Mouse (Mus musculus) intestine, embryonic 15.5 days (tissue): ENCODE measurements at regions not wholly inside any gene's neighbourhood (a gene's known extent, or its start where the extent isn't known, plus 50 kb on each side); places are given as distances from the start of the nearest gene placed in this dataset.

Experiments
- ATAC-seq: fragments of 200-750 bp; cut with Nextera tagmentation; 2 replicates; pipeline ENCODE4 v1.8.0; 2017; ENCODE audit warnings: moderate TSS enrichment, moderate library complexity
- H3K27ac ChIP-seq: fragments of 300-500 bp; sonication (generic); 2 replicates; pipeline ENCODE4 v1.5.1; 2015; ENCODE audit warnings: mild to moderate bottlenecking, inconsistent platforms
- H3K27me3 ChIP-seq: fragments of 300-500 bp; sonication (generic); replicated peaks from 2 replicates; pipeline ENCODE4 v1.6.1; 2015; ENCODE audit warnings: inconsistent platforms
- H3K36me3 ChIP-seq: fragments of 300-500 bp; sonication (generic); 2 replicates; pipeline ENCODE4 v1.6.1; 2015; ENCODE audit warnings: inconsistent platforms
- H3K4me1 ChIP-seq: fragments of 300-500 bp; sonication (generic); replicated peaks from 2 replicates; pipeline ENCODE4 v1.6.1; 2015; ENCODE audit warnings: inconsistent platforms
- H3K4me2 ChIP-seq: fragments of 300-500 bp; sonication (generic); replicated peaks from 2 replicates; pipeline ENCODE4 v1.6.1; 2015; ENCODE audit warnings: mild to moderate bottlenecking, inconsistent platforms
- H3K4me3 ChIP-seq: fragments of 300-500 bp; sonication (generic); replicated peaks from 2 replicates; pipeline ENCODE4 v1.5.1; 2015; ENCODE audit warnings: inconsistent platforms
- H3K9ac ChIP-seq: fragments of 300-500 bp; sonication (generic); 2 replicates; pipeline ENCODE4 v1.6.1; 2015; ENCODE audit warnings: inconsistent platforms
- H3K9me3 ChIP-seq: fragments of 300-500 bp; sonication (generic); 2 replicates; pipeline ENCODE4 v1.6.1; 2016; ENCODE audit warnings: inconsistent platforms
- WGBS: fragments of 180-500 bp; shearing (Covaris S2); methylation state at CpG from one replicate; pipeline ENCODE4 v1.1.7; 2015; 5-methylcytosine and 5-hydroxymethylcytosine counted together

DNA sequence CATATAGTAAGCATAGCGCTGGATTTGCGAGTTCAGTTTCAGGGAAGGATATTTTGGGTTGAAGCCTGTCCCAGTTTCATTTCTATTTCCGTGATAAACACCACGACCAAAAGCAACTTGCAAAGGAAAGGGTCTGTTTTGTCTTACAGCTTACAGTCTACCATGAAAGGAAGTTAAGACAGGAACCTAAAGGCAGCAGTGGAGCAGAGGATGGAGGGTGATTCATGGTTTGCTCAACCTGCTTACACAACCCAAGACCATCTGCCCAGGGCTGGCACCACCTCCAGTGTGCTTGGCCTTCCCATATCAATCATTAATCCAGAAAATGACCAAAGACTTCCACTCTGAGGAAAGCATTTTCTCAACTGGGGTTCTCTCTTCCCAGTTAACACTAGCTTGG is 72.2 kb upstream of the Ccdc71l start:
- no peak overlapping the region for H3K9ac ChIP-seq
- peak overlapping the region; percentile 51; the same call in 1 of the 2 replicates for H3K27ac ChIP-seq
- no peaks in the 10 kb centered on the region for H3K27me3 ChIP-seq
- no peaks in the 10 kb centered on the region for H3K4me1 ChIP-seq
- H3K4me2 ChIP-seq = no peak overlapping the region
- WGBS = 77% methylated on average over 4 of the region's 4 CpGs
- no peak overlapping the region for H3K4me3 ChIP-seq
- no peaks in the 10 kb centered on the region for H3K9me3 ChIP-seq
- peak; percentile 60 for ATAC-seq
- no peaks in the 10 kb centered on the region for H3K36me3 ChIP-seq

DNA sequence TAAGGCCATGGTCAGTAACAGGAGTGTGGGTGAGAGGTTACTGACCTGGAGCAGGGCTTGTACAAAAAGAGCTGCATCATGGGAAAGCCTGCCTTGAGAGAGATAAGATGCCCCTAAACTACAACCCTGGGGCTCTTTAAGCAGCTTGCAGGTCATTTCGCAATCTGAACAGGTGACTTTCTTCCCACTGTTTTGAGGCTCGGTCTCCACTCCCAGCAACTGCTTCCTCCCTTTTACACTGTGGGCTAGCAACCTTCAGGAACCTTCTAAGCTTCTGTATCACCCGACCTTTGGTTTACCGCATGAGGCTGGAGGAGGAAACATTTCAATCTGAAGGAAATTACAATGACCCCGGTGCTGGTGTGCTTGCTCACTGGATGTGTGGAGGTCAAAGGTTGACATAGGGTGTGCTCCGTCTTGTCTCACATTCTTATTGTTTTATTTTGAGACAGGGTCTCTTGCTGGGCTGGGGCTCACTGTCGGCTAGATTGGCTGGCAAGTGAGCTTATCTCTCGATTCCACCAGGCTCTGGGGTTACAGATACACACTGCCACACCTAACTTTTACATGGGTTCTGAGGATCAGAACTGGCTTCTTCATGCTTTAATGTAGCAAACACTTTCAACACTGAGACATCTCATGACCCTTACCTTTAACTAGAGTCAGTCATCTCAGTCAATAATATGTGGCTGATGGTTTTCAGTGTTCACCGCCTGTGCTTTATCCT is 71.1 kb upstream of the Ccdc71l start:
- peak; percentile 97 for ATAC-seq
- H3K4me2 ChIP-seq = no peak overlapping the region
- H3K4me1 ChIP-seq = no peaks in the 10 kb centered on the region
- H3K4me3 ChIP-seq = no peak overlapping the region
- WGBS = 54% methylated on average over 9 of the region's 9 CpGs
- no peaks in the 10 kb centered on the region for H3K9me3 ChIP-seq
- no peaks in the 10 kb centered on the region for H3K36me3 ChIP-seq
- no peaks in the 10 kb centered on the region for H3K27me3 ChIP-seq
- H3K9ac ChIP-seq = no peak overlapping the region
- H3K27ac ChIP-seq = 0 out of 2 replicates have a peak overlapping the region, but pooled peaks have one; percentile 48

- Histone ChIP-seq H3K4me3 (no peak overlapping the region), H3K4me2 (no peak overlapping the region), H3K36me3 (no peaks in the 10 kb centered on the region), H3K27me3 (no peaks in the 10 kb centered on the region), H3K27ac (no peak overlapping the region), H3K4me1 (no peaks in the 10 kb centered on the region), H3K9me3 (no peaks in the 10 kb centered on the region), H3K9ac (no peak overlapping the region)
- peak; percentile 81 for ATAC-seq
- 61% methylated on average over 1 of the region's 1 CpGs for WGBS
Measured at GRCm38 (mm10) chr12:32315099-32315783, 63.3 kb upstream of the Ccdc71l start.
